Mouse (Mus musculus): Measurements from ENCODE around the gene Arrb1. TPM values are rescaled to one million over a fixed set of nuclear protein-coding genes. Genes with fewer than 3 reads are reported as not detected.

Gene Arrb1
- polyA plus RNA-seq, 1 experiment, result 14.9 TPM

GRCm38 (mm10) chr7:99547584-99548487 is 12.6 kb downstream of the Arrb1 start:
- no peaks in the 10 kb centered on the region for H3K27me3 ChIP-seq (ENCODE audit: control insufficient read depth, insufficient read depth, low read length)
- H3K4me1 ChIP-seq (ENCODE audit: control insufficient read depth, insufficient read depth, low read length), result peaks cover 4% of the 10 kb centered on the region
- no peak overlapping the region for H3K4me3 ChIP-seq (ENCODE audit: control insufficient read depth, low read depth, low read length)
- H3K27ac ChIP-seq (ENCODE audit: control insufficient read depth, insufficient read depth, low read depth, low read length), result no peak overlapping the region
- TF ChIP-seq POLR2A (IDR thresholded peaks at IDR 0.05; ENCODE audit: control insufficient read depth, low read depth, low read length) (no peak), CTCF (IDR thresholded peaks at IDR 0.05; ENCODE audit: control insufficient read depth, insufficient read depth, insufficient replicate concordance, low read depth, low read length) (no peak)
- no peaks in the 10 kb centered on the region for H3K36me3 ChIP-seq (ENCODE audit: control insufficient read depth, insufficient read depth, low read length)

DNA sequence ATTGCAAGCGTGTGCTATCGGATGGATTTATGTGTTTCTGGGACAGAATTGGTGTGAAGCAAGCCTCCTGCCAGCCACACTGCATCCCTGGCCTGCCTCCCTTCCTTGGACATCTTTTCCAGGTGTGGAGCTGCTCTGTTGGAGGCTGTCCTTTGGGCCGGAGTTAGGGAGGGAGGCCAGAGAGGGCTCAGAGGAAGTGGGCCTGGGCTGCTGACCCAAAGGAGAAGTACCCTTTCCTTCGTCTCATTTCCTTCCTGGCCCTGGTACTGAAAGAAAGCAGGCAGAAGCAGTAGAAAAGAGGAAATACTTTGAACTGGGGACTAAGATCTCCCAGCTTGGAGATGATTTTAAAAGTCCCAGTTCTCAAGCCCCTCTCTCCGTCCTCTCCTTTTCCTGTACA is 14.4 kb downstream of the Arrb1 start:
- Histone ChIP-seq H3K4me1 (ENCODE audit: control insufficient read depth, insufficient read depth, low read length) (peaks cover 4% of the 10 kb centered on the region), H3K36me3 (ENCODE audit: control insufficient read depth, insufficient read depth, low read length) (no peaks in the 10 kb centered on the region), H3K27ac (ENCODE audit: control insufficient read depth, insufficient read depth, low read depth, low read length) (no peak overlapping the region), H3K27me3 (ENCODE audit: control insufficient read depth, insufficient read depth, low read length) (no peaks in the 10 kb centered on the region), H3K4me3 (ENCODE audit: control insufficient read depth, low read depth, low read length) (no peak overlapping the region)
- no peak for TF ChIP-seq CTCF (IDR thresholded peaks at IDR 0.05; ENCODE audit: control insufficient read depth, insufficient read depth, insufficient replicate concordance, low read depth, low read length)
- no peak for TF ChIP-seq POLR2A (IDR thresholded peaks at IDR 0.05; ENCODE audit: control insufficient read depth, low read depth, low read length)

DNA sequence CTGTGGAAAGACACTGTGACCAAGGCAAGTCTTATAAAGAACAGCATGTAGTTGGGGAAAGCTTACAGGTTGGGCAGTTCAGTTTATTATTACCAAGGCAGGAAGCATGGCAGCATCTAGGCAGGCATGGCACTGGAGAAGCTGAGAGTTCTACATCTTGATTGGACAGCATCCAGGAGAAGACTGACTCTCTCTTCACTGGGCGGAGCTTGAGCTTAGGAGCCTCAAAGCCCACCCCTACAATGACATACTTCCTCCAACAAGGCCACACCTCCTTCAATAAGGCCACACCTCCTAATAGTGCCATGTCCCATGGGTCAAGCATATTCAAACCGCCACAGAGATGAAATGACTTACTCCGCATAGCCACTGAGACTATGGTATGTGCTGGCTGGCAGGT is 16.4 kb downstream of the Arrb1 start:
- TF ChIP-seq POLR2A (IDR thresholded peaks at IDR 0.05; ENCODE audit: control insufficient read depth, low read depth, low read length) (no peak), CTCF (IDR thresholded peaks at IDR 0.05; ENCODE audit: control insufficient read depth, insufficient read depth, insufficient replicate concordance, low read depth, low read length) (no peak)
- H3K4me3 ChIP-seq (ENCODE audit: control insufficient read depth, low read depth, low read length), result no peak overlapping the region
- no peaks in the 10 kb centered on the region for H3K4me1 ChIP-seq (ENCODE audit: control insufficient read depth, insufficient read depth, low read length)
- no peak overlapping the region for H3K27ac ChIP-seq (ENCODE audit: control insufficient read depth, insufficient read depth, low read depth, low read length)
- H3K27me3 ChIP-seq (ENCODE audit: control insufficient read depth, insufficient read depth, low read length), result no peaks in the 10 kb centered on the region
- no peaks in the 10 kb centered on the region for H3K36me3 ChIP-seq (ENCODE audit: control insufficient read depth, insufficient read depth, low read length)

DNA sequence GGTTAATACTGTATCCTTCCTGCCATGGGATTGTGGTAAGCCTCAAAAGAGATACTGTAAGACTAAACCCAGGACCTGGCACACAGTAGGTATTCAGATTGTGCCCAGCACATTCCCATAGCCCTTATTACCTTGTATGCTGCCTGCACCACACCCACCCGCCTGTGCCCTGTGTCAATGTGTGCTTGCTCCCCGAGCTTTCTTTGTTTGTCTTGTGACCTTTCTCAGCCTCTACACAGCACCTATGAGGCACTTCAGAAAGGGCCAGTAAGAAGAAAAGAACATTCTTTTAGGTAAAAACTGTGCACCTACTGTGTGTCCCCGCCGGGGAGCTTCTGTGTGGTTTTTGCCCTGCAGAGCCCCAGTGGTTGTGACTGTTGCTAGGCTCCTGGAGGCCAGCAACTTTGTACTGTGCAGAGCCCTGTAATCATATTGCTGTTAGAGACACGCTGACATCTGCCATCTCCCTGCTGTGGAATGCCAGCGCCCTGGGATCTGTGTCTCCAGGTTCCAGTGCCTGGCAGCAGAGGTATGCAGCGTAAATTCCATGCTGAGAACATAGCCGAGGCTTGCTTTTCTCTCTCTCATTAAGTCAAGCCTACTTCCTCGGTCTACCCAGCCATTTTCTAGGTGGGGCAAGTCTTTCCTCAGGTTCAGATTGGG is 18.1 kb downstream of the Arrb1 start:
- Histone ChIP-seq H3K4me1 (ENCODE audit: control insufficient read depth, insufficient read depth, low read length) (no peaks in the 10 kb centered on the region; the same call in 1 of the 2 replicates), H3K36me3 (ENCODE audit: control insufficient read depth, insufficient read depth, low read length) (no peaks in the 10 kb centered on the region), H3K4me3 (ENCODE audit: control insufficient read depth, low read depth, low read length) (no peak overlapping the region), H3K27me3 (ENCODE audit: control insufficient read depth, insufficient read depth, low read length) (no peaks in the 10 kb centered on the region), H3K27ac (ENCODE audit: control insufficient read depth, insufficient read depth, low read depth, low read length) (no peak overlapping the region)
- no peak for TF ChIP-seq POLR2A (IDR thresholded peaks at IDR 0.05; ENCODE audit: control insufficient read depth, low read depth, low read length)

DNA sequence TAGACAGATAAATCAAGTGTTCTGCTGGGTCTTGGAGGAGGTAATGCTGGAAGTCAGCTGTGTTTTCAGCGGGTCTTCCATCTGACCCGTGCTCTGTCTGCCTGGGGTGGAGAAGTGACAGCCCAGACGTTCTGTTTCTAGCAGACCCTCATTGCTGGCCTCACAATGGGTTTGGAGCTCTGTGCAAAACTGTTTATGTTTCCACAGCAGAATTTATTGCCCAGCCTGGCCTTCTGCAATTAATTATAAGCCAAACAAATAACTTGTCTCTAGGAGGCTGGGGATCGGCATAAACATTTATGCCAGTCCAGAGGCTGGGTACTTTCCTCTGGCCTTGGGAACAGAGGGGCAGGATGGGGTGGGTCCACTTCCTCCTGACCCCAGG is 18.6 kb downstream of the Arrb1 start:
- Histone ChIP-seq H3K27ac (ENCODE audit: control insufficient read depth, insufficient read depth, low read depth, low read length) (no peak overlapping the region), H3K27me3 (ENCODE audit: control insufficient read depth, insufficient read depth, low read length) (no peaks in the 10 kb centered on the region), H3K36me3 (ENCODE audit: control insufficient read depth, insufficient read depth, low read length) (no peaks in the 10 kb centered on the region), H3K4me3 (ENCODE audit: control insufficient read depth, low read depth, low read length) (no peak overlapping the region), H3K4me1 (ENCODE audit: control insufficient read depth, insufficient read depth, low read length) (no peaks in the 10 kb centered on the region; the same call in 1 of the 2 replicates)
- TF ChIP-seq CTCF (IDR thresholded peaks at IDR 0.05; ENCODE audit: control insufficient read depth, insufficient read depth, insufficient replicate concordance, low read depth, low read length), result no peak

DNA sequence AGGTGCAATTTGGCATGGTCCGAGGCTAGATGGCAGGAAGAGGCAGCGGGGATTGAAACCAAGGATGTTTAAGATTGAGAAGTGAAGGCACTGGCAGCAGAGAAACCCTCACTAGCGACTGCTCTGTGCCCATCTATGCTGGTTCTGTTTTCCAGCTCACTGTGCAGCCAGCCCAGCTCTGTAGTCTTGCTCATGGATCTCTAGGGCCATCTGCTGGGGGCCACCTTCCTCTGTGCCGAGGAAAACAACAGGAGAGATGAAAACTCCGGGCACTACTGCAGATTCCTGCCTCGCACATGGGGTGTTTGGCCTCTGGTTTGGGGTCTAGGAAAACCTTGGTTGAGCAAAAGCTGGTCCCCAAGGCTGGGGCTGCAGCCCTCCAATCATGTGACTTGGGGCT is 20.6 kb downstream of the Arrb1 start:
- Histone ChIP-seq H3K4me3 (ENCODE audit: control insufficient read depth, low read depth, low read length) (no peak overlapping the region), H3K4me1 (ENCODE audit: control insufficient read depth, insufficient read depth, low read length) (no peaks in the 10 kb centered on the region; the same call in 1 of the 2 replicates), H3K27ac (ENCODE audit: control insufficient read depth, insufficient read depth, low read depth, low read length) (no peak overlapping the region), H3K27me3 (ENCODE audit: control insufficient read depth, insufficient read depth, low read length) (no peaks in the 10 kb centered on the region), H3K36me3 (ENCODE audit: control insufficient read depth, insufficient read depth, low read length) (no peaks in the 10 kb centered on the region)
- TF ChIP-seq POLR2A (IDR thresholded peaks at IDR 0.05; ENCODE audit: control insufficient read depth, low read depth, low read length), result no peak
- TF ChIP-seq CTCF (IDR thresholded peaks at IDR 0.05; ENCODE audit: control insufficient read depth, insufficient read depth, insufficient replicate concordance, low read depth, low read length), result peak; percentile 56

GRCm38 (mm10) chr7:99559091-99559490 is 23.8 kb downstream of the Arrb1 start:
- H3K27me3 ChIP-seq (ENCODE audit: control insufficient read depth, insufficient read depth, low read length), result no peaks in the 10 kb centered on the region
- no peak overlapping the region for H3K27ac ChIP-seq (ENCODE audit: control insufficient read depth, insufficient read depth, low read depth, low read length)
- no peak overlapping the region for H3K4me3 ChIP-seq (ENCODE audit: control insufficient read depth, low read depth, low read length)
- no peaks in the 10 kb centered on the region; the same call in 1 of the 2 replicates for H3K4me1 ChIP-seq (ENCODE audit: control insufficient read depth, insufficient read depth, low read length)
- no peaks in the 10 kb centered on the region for H3K36me3 ChIP-seq (ENCODE audit: control insufficient read depth, insufficient read depth, low read length)
- no peak for TF ChIP-seq CTCF (IDR thresholded peaks at IDR 0.05; ENCODE audit: control insufficient read depth, insufficient read depth, insufficient replicate concordance, low read depth, low read length)

Data from testis, adult 2 months (tissue).